Mouse (Mus musculus) C2C12 (cell line): ENCODE results near the gene Rec114. TPM values are rescaled to one million over a fixed set of nuclear protein-coding genes. Genes with fewer than 3 reads are reported as not detected.

Experiments
- H3K27me3 ChIP-seq: one replicate; pipeline ENCODE4 v1.6.1; 2011; ENCODE audit not compliant: control insufficient read depth, insufficient read depth, insufficient read length
- H3K36me3 ChIP-seq: one replicate; pipeline ENCODE4 v1.6.1; 2011; ENCODE audit not compliant: control insufficient read depth, insufficient read depth
- H3K4me3 ChIP-seq: one replicate; pipeline ENCODE4 v1.5.1; 2011; ENCODE audit warnings: mild to moderate bottlenecking, control low read depth; ENCODE audit not compliant: poor library complexity, insufficient read depth, severe bottlenecking
- H3K79me2 ChIP-seq: one replicate; pipeline ENCODE4 v1.6.1; 2011; ENCODE audit not compliant: control insufficient read depth, insufficient read depth
- H3K79me3 ChIP-seq: one replicate; pipeline ENCODE4 v1.6.1; 2011; ENCODE audit warnings: low read depth, control low read depth
- H3ac ChIP-seq: one replicate; pipeline ENCODE3; 2011; ENCODE audit warnings: low read depth; ENCODE audit not compliant: control insufficient read depth, insufficient read length
- CEBPB ChIP-seq: IDR thresholded peaks from one replicate; pipeline ENCODE4 v1.6.1; 2011; ENCODE audit warnings: low read depth, mild to moderate bottlenecking, control low read depth, moderate library complexity
- CTCF ChIP-seq: IDR thresholded peaks from one replicate; pipeline ENCODE4 v1.5.1; 2011; ENCODE audit not compliant: control insufficient read depth, insufficient read depth, insufficient read length
- FOSL1 ChIP-seq: IDR thresholded peaks from one replicate; pipeline ENCODE4 v1.8.0; 2011; ENCODE audit warnings: mild to moderate bottlenecking, low read length; ENCODE audit not compliant: poor library complexity, insufficient read depth, severe bottlenecking
- MAX ChIP-seq: IDR thresholded peaks from one replicate; pipeline ENCODE4 v1.6.1; 2011; ENCODE audit warnings: mild to moderate bottlenecking, control low read depth
- MYOD1 ChIP-seq: IDR thresholded peaks from one replicate; pipeline ENCODE4 v1.6.1; 2011; ENCODE audit warnings: low read depth; ENCODE audit not compliant: control insufficient read depth, insufficient read length
- MYOG ChIP-seq: IDR thresholded peaks from one replicate; pipeline ENCODE4 v1.6.1; 2011; ENCODE audit not compliant: control insufficient read depth, insufficient read length; ENCODE audit errors: extremely low read depth
- USF1 ChIP-seq: IDR thresholded peaks from one replicate; pipeline ENCODE4 v1.6.1; 2011; ENCODE audit warnings: low read depth, mild to moderate bottlenecking, control low read depth, moderate library complexity
- polyA plus RNA-seq: library from polyadenylated mRNA; unstranded; fragments of >200 nt; fragmentation: generic; extraction: Trizol; gene quantifications from one replicate; pipeline ENCODE4 v1.2.1, GENCODE M21; 2012; ENCODE audit warnings: missing spikeins

The Rec114 gene
- polyA plus RNA-seq, 1 experiment: 1.1 TPM

GRCm38 (mm10) chr9:58709939-58710338 is 33.8 kb downstream of the Rec114 start:
- no peak overlapping the region for H3K4me3 ChIP-seq
- H3K36me3 ChIP-seq: no peaks in the 10 kb centered on the region
- TF ChIP-seq MYOG (no peak), CTCF (peak; percentile 23)
- no peaks in the 10 kb centered on the region for H3K79me3 ChIP-seq
- H3K79me2 ChIP-seq: no peaks in the 10 kb centered on the region
- H3ac ChIP-seq: no peak overlapping the region
- no peaks in the 10 kb centered on the region for H3K27me3 ChIP-seq

- H3K79me2 ChIP-seq: no peaks in the 10 kb centered on the region
- H3K36me3 ChIP-seq: no peaks in the 10 kb centered on the region
- TF ChIP-seq FOSL1: no peak
- TF ChIP-seq MYOG: no peak
- TF ChIP-seq MAX: no peak
- TF ChIP-seq CEBPB: no peak
- TF ChIP-seq MYOD1: no peak
- no peak for TF ChIP-seq CTCF
- H3ac ChIP-seq: no peak overlapping the region
- no peaks in the 10 kb centered on the region for H3K79me3 ChIP-seq
- H3K27me3 ChIP-seq: no peaks in the 10 kb centered on the region
- no peak overlapping the region for H3K4me3 ChIP-seq
Measured at GRCm38 (mm10) chr9:58707796-58708195, 36.0 kb downstream of the Rec114 start.

- H3ac ChIP-seq: no peak overlapping the region
- no peaks in the 10 kb centered on the region for H3K36me3 ChIP-seq
- H3K4me3 ChIP-seq: no peak overlapping the region
- no peak for TF ChIP-seq USF1
- TF ChIP-seq MYOG: no peak
- no peak for TF ChIP-seq MAX
- TF ChIP-seq CTCF: no peak
- TF ChIP-seq FOSL1: no peak
- no peak for TF ChIP-seq MYOD1
- peak; percentile 57 for TF ChIP-seq CEBPB
- no peaks in the 10 kb centered on the region for H3K27me3 ChIP-seq
- no peaks in the 10 kb centered on the region for H3K79me3 ChIP-seq
- no peaks in the 10 kb centered on the region for H3K79me2 ChIP-seq
Measured at GRCm38 (mm10) chr9:58706024-58706423, 37.7 kb downstream of the Rec114 start.

- Histone ChIP-seq H3K27me3 (no peaks in the 10 kb centered on the region), H3K79me2 (no peaks in the 10 kb centered on the region), H3K36me3 (no peaks in the 10 kb centered on the region), H3K79me3 (no peaks in the 10 kb centered on the region), H3K4me3 (no peak overlapping the region), H3ac (no peak overlapping the region)
- TF ChIP-seq MYOD1 (no peak), MAX (no peak), MYOG (no peak), USF1 (no peak), FOSL1 (no peak), CTCF (no peak), CEBPB (no peak)
Measured at GRCm38 (mm10) chr9:58703766-58704165, 40.0 kb downstream of the Rec114 start.

GRCm38 (mm10) chr9:58701751-58702150 is 42.0 kb downstream of the Rec114 start:
- no peaks in the 10 kb centered on the region for H3K36me3 ChIP-seq
- no peak overlapping the region for H3K4me3 ChIP-seq
- H3K79me3 ChIP-seq: no peaks in the 10 kb centered on the region
- TF ChIP-seq CTCF: no peak
- TF ChIP-seq MYOG: no peak
- no peak for TF ChIP-seq FOSL1
- no peak for TF ChIP-seq MAX
- no peak for TF ChIP-seq USF1
- TF ChIP-seq MYOD1: no peak
- no peak for TF ChIP-seq CEBPB
- no peaks in the 10 kb centered on the region for H3K79me2 ChIP-seq
- H3K27me3 ChIP-seq: no peaks in the 10 kb centered on the region
- H3ac ChIP-seq: no peak overlapping the region

GRCm38 (mm10) chr9:58698486-58698885 is 45.3 kb downstream of the Rec114 start:
- Histone ChIP-seq H3K79me2 (no peaks in the 10 kb centered on the region), H3K36me3 (no peaks in the 10 kb centered on the region), H3ac (no peak overlapping the region), H3K4me3 (no peak overlapping the region), H3K79me3 (no peaks in the 10 kb centered on the region), H3K27me3 (no peaks in the 10 kb centered on the region)
- TF ChIP-seq FOSL1 (no peak), MAX (no peak), USF1 (no peak), CEBPB (no peak), MYOD1 (no peak), MYOG (no peak), CTCF (no peak)
